Mouse (Mus musculus): ENCODE results near the gene Bex6. TPM values are rescaled to one million over a fixed set of nuclear protein-coding genes. Genes with fewer than 3 reads are reported as not detected.

Bex6 gene
- not detected in 2 replicates for polyA plus RNA-seq (2012; rRNA removed)

DNA sequence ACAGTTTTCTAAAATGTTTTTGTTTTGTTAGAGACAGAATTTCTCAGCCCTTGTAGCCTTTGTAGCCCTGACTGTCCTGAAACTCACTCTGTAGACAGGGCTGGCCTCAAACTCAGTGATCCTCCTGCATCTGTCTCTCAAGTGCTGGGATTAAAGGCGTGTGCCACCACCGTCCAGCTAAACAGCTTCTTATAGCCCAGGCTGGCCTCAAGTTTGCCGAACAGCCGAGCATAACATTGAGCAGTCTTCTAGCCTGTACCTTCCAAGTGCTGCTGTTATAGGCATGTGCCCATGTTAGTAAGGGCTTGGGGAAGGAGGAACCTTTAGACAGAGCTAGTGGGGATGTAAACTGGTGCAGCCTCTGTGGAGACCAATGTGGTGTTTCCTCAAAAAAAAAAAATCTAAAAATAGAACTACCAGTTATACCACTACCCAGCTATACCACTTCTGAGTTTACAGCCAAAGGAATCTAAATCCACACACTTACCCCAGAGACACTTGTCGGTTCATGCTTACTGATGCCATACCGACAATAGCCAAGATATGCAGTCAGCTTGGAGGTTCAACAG, at the start of gene Bex6:
TSS of gene Bex6 (plus strand) at position 491 of the 569 bp plus-strand sequence.

DNA sequence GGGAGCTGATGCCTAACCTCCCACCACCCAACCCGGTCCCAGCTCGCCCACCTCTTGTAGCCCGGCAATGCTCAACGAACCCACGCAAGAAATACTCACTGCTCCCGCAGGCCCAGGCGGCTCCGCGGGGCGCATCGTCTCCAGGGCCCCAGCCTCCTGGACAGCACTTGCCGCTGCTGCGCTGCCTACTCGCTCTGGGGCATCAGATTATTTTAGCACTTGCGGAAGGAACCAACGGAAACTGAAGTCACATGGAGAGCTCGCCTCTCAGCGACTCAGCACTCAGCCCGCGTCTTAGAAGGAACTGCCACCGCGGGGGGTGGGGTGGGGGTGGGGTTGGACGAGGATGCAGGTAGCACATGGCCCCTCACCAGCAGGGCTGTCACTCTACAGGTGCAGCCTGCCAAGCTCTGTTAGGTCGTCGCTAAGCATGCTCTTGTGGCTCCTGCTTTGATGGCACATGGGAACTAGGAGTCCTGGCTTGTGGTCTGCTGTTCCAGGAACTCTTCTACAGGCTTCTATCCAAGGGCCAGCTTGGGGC, 14.3 kb upstream of the Bex6 start, which contains the start of gene Nrros:
TSS of gene Nrros (minus strand) at position 314 of the 541 bp plus-strand sequence.

Other genes starting within 250 kb of the Bex6 start
- gene Pigz, start 246.0 kb upstream of the Bex6 start, polyA plus RNA-seq (2012; rRNA removed), result 2.3 and 2.6 TPM in 2 replicates
- gene 0610012G03Rik, start 231.3 kb upstream of the Bex6 start, polyA plus RNA-seq (2012; rRNA removed), result 86.2 and 88.4 TPM in 2 replicates
- 121 and 134 TPM in 2 replicates for gene Ncbp2, start 231.3 kb upstream of the Bex6 start, polyA plus RNA-seq (2012; rRNA removed)
- gene Senp5, start 176.5 kb upstream of the Bex6 start, polyA plus RNA-seq (2012; rRNA removed), result 19.5 and 19.9 TPM in 2 replicates
- 27.0 and 28.0 TPM in 2 replicates for gene Pak2, start 100.5 kb upstream of the Bex6 start, polyA plus RNA-seq (2012; rRNA removed)
- 73.2 and 76.4 TPM in 2 replicates for gene Pigx, start 80.1 kb upstream of the Bex6 start, polyA plus RNA-seq (2012; rRNA removed)
- 34.8 and 39.6 TPM in 2 replicates for gene Cep19, start 80.0 kb upstream of the Bex6 start, polyA plus RNA-seq (2012; rRNA removed)
- gene Nrros, start 14.2 kb upstream of the Bex6 start, polyA plus RNA-seq (2012; rRNA removed), result 5.1 and 5.8 TPM in 2 replicates
- gene Fbxo45, start 67.3 kb downstream of the Bex6 start, polyA plus RNA-seq (2012; rRNA removed), result 29.3 and 30.6 TPM in 2 replicates
- gene Wdr53, start 67.4 kb downstream of the Bex6 start, polyA plus RNA-seq (2012; rRNA removed), result 9.0 and 9.5 TPM in 2 replicates
- not detected in 2 replicates for gene Smco1, start 91.6 kb downstream of the Bex6 start, polyA plus RNA-seq (2012; rRNA removed)
- 16.9 and 17.8 TPM in 2 replicates for gene Rnf168, start 97.6 kb downstream of the Bex6 start, polyA plus RNA-seq (2012; rRNA removed)
- 23.3 and 24.1 TPM in 2 replicates for gene Ubxn7, start 152.4 kb downstream of the Bex6 start, polyA plus RNA-seq (2012; rRNA removed)
- gene Tm4sf19, start 220.7 kb downstream of the Bex6 start, polyA plus RNA-seq (2012; rRNA removed), result 0.08 and 0.28 TPM in 2 replicates
- 27.2 and 30.2 TPM in 2 replicates for gene Tctex1d2, start 239.9 kb downstream of the Bex6 start, polyA plus RNA-seq (2012; rRNA removed)

Data from central nervous system, embryonic 18 days (tissue).